Mouse (Mus musculus) cerebellum, adult 9-10 months (tissue): Measurements from ENCODE around the gene Sned1.

ENCODE experiments used
- DNase-seq: peaks from one replicate; pipeline ENCODE4 v3.0.0; 2022

Gene Sned1

DNA sequence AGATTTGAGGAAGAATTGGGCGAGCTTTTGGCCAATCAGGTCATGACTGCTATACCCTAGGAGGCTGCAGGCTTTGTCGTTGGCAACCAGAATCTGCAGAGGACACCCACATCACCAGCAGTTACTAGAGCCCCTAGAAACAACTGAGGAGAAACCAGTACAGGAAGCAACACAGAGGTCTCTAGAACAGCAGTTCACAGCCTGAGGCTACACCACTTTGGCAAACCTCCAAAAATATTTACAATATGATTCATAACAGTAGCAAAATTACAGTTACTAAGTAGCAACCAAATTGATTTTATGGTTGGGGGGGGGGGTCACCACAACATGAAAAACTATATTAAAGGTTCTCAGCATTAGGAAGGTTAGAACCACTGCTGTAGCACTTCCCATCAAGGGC, 99.0 kb downstream of the Sned1 start:
- DNase-seq = no peak

DNA sequence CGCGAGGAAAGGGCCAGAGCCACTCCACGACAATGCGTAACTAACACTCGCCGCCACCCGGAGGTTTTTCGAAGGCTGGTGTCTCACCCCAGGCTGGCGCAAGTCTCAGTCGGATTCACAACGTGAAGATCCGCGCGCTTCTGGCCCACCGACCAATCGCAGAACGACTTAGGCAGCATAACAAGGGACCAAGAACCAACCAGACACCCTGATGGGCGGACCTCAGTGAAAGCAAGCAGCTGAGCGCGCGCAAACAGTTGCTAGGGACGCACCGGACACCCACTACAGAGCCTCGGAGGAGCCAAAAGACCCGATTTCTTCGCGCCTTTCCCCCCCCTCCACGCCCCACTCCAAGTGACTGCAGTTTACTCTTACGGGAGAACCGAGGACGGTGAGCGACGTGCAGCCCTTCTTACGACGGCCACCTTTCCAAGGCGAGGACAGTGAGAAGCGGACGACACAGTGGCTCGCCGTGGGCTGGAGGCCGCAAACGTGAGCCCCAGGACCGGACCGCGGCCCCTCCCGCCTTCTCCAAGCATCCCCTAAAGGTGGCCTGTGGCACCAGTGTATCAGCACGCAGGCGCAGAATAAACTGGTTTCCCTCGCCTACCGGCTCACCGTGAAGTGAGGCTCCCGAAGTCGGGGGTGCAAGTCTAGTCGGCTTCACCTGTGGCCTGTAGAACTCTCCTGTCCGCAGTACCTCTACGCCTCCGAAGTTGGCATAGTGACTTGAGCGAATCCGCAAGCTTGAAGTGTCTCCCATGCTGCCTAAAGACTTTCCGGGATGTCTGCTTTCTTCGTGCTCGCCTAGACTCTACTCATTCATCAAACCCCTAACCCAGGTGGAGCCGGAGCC, 107.2 kb downstream of the Sned1 start, which contains the start of the genes Ppp1r7 and Pask:
TSS of gene Ppp1r7 (plus strand) at position 207 of the 856 bp plus-strand sequence.
TSS of gene Pask (minus strand) at position 835 of the 856 bp plus-strand sequence.
- DNase-seq = peak; percentile 95

DNA sequence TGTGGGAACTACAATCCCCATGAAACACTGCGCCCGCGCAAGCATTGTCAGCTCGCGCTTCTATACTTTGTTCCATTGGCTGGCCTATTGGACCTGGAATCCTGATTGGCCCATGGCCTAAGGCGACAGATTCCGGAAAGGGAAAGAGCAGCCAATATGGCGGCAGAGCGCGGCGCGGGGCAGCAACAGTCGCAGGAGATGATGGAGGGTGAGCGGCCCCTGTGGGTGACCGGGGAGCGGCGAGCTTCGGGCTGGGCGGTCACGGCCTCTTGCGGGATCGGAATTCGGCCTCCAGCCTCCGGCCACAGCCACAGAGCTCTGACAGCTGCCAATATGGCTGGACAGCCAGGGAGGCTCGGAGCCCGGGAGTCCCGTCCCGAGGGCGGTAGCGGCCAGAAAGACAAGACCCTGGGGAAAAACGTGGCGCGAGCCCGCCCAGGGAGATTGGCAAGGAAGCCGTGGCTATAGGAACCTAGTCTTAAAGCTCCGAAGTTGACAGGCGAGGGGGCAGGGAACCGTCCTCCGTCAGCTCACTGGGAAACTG, 107.9 kb downstream of the Sned1 start:
- peak; percentile 95 for DNase-seq

DNA sequence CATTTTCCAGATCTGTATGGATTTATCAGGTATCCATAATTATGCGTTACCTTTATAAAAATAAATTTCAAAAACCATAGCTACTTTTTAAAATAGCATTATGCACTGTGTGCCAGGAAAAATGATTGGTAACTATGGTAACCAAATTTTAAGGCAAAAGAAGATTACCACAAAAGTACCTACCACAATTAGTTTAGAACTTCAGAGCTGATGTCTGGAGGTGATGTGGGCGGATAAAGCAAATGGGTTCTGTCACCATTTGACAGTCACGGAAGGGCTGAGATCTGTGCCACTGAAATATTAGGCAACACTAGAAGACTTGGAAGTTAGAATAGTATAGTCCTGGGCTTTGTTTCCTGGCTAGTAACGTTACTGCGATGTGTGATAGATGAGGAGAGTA, 111.5 kb downstream of the Sned1 start:
- no peak for DNase-seq

DNA sequence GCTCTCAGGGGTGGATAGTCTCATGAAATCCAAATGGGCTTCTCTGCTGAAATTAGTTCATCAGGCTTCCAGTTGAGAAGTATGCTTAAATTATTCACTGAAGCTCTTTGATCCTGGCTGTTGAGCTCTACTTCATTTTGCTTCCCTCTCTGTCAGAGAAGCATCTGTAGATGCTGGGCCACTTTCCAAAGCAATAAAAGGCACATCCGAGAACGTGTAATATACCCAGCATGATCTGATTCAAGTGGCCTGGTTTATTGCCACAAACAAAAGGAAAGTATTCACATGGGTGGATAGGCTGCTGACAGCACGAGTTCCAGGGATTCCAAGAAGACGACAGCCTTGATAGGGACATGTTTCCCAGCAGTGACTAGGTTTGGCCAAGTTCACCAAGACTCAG, 114.1 kb downstream of the Sned1 start:
- no peak for DNase-seq
